Mouse (Mus musculus) small intestine, adult 2 months (tissue): ENCODE data around the gene Pyroxd2. TPM values are rescaled to one million over a fixed set of nuclear protein-coding genes. Genes with fewer than 3 reads are reported as not detected.

Experiments used
- H3K27ac ChIP-seq: fragments of 200-500 bp; 2 replicates; pipeline ENCODE4 v1.5.1; 2012; ENCODE audit warnings: low read depth, low read length, control low read depth, inconsistent platforms; ENCODE audit not compliant: insufficient read depth
- H3K27me3 ChIP-seq: fragments of 200-500 bp; 2 replicates; pipeline ENCODE4 v1.6.1; 2012; ENCODE audit warnings: mild to moderate bottlenecking, moderate library complexity, low read length, inconsistent platforms; ENCODE audit not compliant: control insufficient read depth, insufficient read depth
- H3K36me3 ChIP-seq: fragments of 200-500 bp; 2 replicates; pipeline ENCODE4 v1.6.1; 2012; ENCODE audit warnings: mild to moderate bottlenecking, low read length, control low read depth, inconsistent platforms; ENCODE audit not compliant: control insufficient read depth, insufficient read depth
- H3K4me1 ChIP-seq: fragments of 200-500 bp; 2 replicates; pipeline ENCODE4 v1.6.1; 2012; ENCODE audit warnings: low read length, inconsistent platforms, mixed read lengths; ENCODE audit not compliant: control insufficient read depth, insufficient read depth, insufficient read length
- H3K4me3 ChIP-seq: fragments of 200-500 bp; 2 replicates; pipeline ENCODE4 v1.5.1; 2012; ENCODE audit warnings: low read depth, mild to moderate bottlenecking, control low read depth, inconsistent platforms, low read length, moderate library complexity
- CTCF ChIP-seq: fragments of 200-500 bp; IDR thresholded peaks from 2 replicates; pipeline ENCODE4 v1.5.1; 2012; ENCODE audit warnings: low read depth, mild to moderate bottlenecking, control low read depth, inconsistent platforms, low read length, moderate library complexity, mixed read lengths; ENCODE audit not compliant: insufficient replicate concordance, insufficient read length; ENCODE audit errors: extremely low read depth
- POLR2A ChIP-seq: fragments of 200-500 bp; IDR thresholded peaks from 2 replicates; pipeline ENCODE4 v1.6.1; 2012; ENCODE audit warnings: low read depth, mild to moderate bottlenecking, control low read depth, inconsistent platforms, low read length, moderate library complexity
- WGBS: fragments of 180-500 bp; shearing (Covaris S2); methylation state at CpG from one replicate; pipeline ENCODE4 v1.1.7; 2018; 5-methylcytosine and 5-hydroxymethylcytosine counted together
- polyA plus RNA-seq: library from polyadenylated mRNA; depleted of rRNA; stranded (reverse); fragments of >200 nt; gene quantifications from 2 replicates; pipeline ENCODE4 v1.2.3, GENCODE M21; 2012

Pyroxd2 gene
- polyA plus RNA-seq, 1 experiment = 23.0 TPM

DNA sequence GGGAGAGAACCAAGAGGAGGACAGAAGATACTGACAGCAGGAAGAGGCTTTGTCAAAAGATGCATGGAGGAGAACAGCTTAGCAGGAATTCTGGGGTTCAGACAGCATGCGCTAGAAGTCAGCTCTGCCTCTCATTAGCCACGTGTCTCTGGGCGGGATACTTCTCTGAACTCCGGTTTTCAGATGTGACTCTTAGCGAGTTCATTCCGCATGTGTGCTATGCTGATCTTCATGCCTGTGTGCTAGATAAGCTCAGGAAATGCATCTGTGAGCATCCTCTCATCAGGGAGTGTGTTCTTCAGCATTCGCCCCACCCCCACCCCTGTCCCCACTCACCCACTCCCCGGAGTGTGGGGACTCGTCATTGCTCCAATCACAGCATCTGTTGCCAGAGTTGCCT, 14.8 kb downstream of the Pyroxd2 start:
- no peak overlapping the region for H3K27ac ChIP-seq
- H3K36me3 ChIP-seq = no peaks in the 10 kb centered on the region
- 89% methylated on average over 9 of the region's 9 CpGs for WGBS
- no peaks in the 10 kb centered on the region for H3K27me3 ChIP-seq
- H3K4me1 ChIP-seq = peaks cover 11% of the 10 kb centered on the region
- TF ChIP-seq POLR2A (no peak), CTCF (no peak)
- no peak overlapping the region for H3K4me3 ChIP-seq

DNA sequence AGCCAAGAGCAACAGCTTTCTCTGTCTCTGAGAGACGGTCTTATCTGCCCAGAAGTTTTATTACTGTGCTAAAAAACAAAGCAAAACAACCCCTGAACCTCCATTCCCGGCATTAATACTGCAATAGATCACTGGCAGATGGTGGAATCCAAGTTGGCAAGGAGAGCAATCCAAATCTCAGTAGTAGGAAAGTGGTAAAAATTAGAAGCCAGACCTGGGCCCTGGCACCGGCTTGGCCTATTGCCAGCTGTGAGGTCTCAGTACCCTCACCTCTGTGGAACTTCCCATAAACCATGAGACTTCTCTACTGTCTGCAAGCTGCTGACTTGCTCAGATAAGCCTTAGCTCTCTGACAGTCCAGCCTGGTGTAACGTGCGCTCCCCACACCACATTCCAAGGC, 17.6 kb downstream of the Pyroxd2 start:
- H3K27me3 ChIP-seq = no peaks in the 10 kb centered on the region
- no peak overlapping the region for H3K4me3 ChIP-seq
- 33% methylated on average over 5 of the region's 5 CpGs for WGBS
- H3K27ac ChIP-seq = no peak overlapping the region
- peaks cover 8% of the 10 kb centered on the region for H3K4me1 ChIP-seq
- no peak for TF ChIP-seq POLR2A
- TF ChIP-seq CTCF = no peak
- no peaks in the 10 kb centered on the region for H3K36me3 ChIP-seq

DNA sequence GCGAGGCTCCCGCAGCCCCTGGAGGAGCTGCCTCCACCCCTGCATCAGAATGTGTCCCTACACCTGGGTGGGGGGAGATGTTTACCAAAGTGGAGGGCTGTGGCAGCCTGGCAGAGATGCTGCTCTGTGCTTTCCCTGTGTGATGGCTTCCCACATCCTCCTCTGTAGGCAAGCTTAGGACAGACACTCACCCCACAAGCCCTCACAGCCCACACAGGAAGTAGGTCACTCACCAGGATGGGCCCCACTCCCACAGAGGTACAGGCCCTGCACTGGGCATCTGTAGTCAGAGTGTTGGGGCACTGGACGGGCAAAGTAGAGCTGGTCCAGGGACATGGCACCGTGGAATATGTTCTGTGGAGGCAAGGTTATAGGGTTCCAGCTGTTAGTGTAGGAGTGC, 25.2 kb downstream of the Pyroxd2 start:
- peaks cover under 1% of the 10 kb centered on the region; the same call in 1 of the 2 replicates for H3K4me1 ChIP-seq
- WGBS = 89% methylated on average over 4 of the region's 4 CpGs
- no peak for TF ChIP-seq CTCF
- TF ChIP-seq POLR2A = no peak
- H3K27ac ChIP-seq = no peak overlapping the region
- H3K27me3 ChIP-seq = no peaks in the 10 kb centered on the region
- no peaks in the 10 kb centered on the region for H3K36me3 ChIP-seq
- H3K4me3 ChIP-seq = no peak overlapping the region

DNA sequence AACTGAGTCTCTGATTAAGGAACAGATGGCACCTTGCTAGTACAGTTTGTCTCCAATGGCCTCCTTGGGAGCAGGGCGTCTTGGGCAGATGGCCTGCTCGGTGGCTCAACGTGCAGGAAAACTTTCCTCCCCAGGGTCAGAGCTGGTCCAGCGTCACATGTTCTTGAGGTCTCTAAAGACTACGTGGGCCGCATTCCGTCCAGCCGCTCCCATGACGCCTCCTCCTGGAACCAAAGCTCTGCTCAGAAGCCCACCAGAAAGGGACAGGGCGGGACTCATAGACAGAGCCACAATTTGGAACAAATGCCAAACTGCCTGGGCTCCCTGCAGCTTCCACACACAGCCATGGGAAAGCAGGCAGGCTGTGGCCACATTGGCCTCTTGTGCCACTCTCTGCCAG, 25.8 kb downstream of the Pyroxd2 start:
- Histone ChIP-seq H3K27me3 (no peaks in the 10 kb centered on the region), H3K4me3 (no peak overlapping the region), H3K36me3 (no peaks in the 10 kb centered on the region), H3K4me1 (peaks cover 3% of the 10 kb centered on the region; the same call in 1 of the 2 replicates), H3K27ac (no peak overlapping the region)
- 97% methylated on average over 10 of the region's 10 CpGs for WGBS
- TF ChIP-seq CTCF = no peak
- no peak for TF ChIP-seq POLR2A

DNA sequence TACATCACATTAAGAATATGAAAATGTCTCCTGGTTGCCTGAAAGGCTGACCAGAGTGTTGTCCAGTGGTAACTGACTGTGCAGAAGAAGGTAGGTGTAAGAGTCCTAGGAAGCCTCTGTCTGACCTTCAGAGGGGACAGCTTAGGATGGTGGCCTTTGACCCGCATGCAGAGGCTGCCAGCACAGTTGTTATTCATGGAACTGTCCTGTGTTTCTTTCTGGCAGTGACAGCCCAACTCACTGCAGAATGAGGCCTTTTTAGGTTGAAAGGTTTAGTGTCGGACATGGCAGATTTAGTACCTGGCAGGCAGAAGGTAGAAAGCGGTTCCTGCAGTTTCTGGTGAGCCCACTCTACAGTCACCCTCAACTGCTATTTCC, 26.6 kb downstream of the Pyroxd2 start:
- WGBS = 94% methylated on average over 3 of the region's 3 CpGs
- Histone ChIP-seq H3K4me3 (no peak overlapping the region), H3K36me3 (no peaks in the 10 kb centered on the region), H3K4me1 (peaks cover 3% of the 10 kb centered on the region; the same call in 1 of the 2 replicates), H3K27ac (no peak overlapping the region), H3K27me3 (no peaks in the 10 kb centered on the region)
- TF ChIP-seq CTCF (no peak), POLR2A (no peak)

DNA sequence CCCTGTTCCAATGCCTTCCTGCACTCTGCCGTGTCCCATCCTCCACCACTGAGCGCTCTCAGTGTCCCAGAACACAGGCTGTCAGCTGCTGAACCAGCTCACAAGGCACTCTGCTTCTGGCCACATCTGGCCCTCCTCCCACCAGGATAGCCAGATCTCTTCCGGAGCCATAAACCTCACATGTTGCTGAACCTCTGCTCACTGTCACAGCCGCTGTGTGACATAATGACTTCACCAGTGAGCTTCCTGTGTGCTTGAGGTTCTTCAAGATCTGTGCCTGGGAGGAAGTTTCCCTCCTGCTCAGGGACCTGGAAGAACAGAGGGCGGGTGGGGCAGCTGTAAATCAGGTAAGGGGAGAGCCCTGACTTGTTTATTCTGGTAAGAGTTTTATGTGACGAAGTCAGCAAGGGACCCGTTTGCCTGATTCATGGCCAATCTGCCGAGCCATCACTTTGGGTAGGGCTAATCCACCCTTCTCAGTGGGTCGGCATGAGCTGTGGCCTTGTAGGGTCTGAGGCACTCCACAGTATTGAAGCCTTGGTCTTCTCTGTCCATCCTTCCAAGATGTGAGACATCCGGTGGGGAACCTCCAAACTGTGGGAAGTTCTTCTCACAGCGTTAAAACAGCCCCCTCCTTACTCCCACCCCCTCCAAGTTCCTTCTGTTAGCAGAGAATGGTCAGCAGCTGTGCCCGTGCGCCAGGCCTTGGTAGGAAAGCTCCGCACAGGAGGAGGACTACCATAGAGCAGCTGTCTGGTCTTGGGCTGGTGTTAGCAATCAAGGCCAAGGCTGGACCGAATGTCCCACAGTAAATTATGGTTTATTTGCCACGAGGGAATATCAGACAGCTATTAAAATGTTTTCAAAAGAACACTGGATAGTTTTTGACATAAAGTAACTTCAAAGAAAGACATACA, 27.3 kb downstream of the Pyroxd2 start:
- no peak for TF ChIP-seq CTCF
- TF ChIP-seq POLR2A = no peak
- Histone ChIP-seq H3K27ac (no peak overlapping the region), H3K27me3 (no peaks in the 10 kb centered on the region), H3K4me1 (peaks cover 3% of the 10 kb centered on the region; the same call in 1 of the 2 replicates), H3K4me3 (no peak overlapping the region), H3K36me3 (no peaks in the 10 kb centered on the region)
- 47% methylated on average over 16 of the region's 16 CpGs for WGBS

DNA sequence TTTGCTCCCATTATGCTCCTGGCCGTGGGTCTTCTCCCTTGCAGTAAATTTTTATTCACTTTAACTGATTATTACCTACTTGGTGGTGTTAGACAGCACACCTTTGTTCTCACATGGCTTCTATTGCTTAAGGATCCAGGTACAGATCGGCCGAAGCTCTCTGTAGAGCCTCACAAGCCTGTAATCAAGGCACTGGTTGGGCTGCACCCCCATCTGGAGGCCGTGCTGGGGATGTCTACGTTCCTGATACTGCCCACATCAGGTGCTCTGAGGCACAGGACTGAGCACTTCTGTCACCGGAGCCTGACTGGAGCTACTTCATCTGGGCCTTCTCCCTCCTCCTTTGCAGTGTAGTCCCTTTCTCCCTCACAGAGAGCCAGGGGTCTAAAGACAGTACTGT, 29.3 kb downstream of the Pyroxd2 start:
- H3K36me3 ChIP-seq = no peaks in the 10 kb centered on the region
- 74% methylated on average over 6 of the region's 6 CpGs for WGBS
- no peak overlapping the region for H3K4me3 ChIP-seq
- H3K27me3 ChIP-seq = no peaks in the 10 kb centered on the region
- TF ChIP-seq CTCF (no peak), POLR2A (no peak)
- H3K4me1 ChIP-seq = peaks cover 3% of the 10 kb centered on the region; the same call in 1 of the 2 replicates
- H3K27ac ChIP-seq = no peak overlapping the region
